Mouse (Mus musculus): ENCODE results near the gene Nedd9.

DNA sequence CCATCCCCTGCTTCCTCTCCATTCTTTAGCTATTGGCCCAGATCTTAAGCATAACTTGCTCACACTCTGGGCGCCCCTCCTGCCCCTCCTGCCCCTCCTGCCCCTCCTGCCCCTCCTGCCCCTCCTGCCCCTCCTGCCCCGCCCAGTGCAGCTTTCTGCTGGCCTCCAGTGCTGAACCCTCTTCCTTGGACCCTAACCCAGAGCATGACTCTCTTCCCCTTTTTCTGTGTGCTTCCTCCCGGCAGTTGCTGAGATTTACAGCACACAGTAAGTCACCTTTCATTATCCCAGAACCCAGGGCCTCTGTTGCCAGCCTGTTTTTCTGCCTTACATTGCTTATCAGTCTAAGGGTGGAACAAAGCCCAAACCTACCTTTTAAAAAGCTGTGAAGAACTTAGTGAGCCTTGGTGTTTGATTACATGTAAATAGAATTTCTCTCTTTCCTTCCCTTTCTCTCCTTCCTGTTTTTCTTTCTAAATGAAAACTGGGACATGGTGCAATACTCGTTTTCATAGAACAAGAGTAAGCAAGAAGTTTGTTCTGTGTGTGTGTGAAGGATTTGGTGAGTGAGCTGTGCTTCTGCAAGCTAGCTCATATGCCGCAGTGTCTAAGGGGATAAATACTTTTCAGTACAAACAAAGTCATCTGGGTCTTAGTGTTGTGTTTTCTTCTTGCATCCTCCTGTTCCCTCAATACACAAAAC is 223.7 kb downstream of the Nedd9 start:
- TF ChIP-seq TAL1 (IDR thresholded peaks at IDR 0.05; ENCODE audit: low read length): no peak
- no peak for TF ChIP-seq GATA1 (IDR thresholded peaks at IDR 0.05; ENCODE audit: low read length)
